Mouse (Mus musculus) Patski (cell line): Measurements from ENCODE around the gene Pltp. TPM values are rescaled to one million over a fixed set of nuclear protein-coding genes. Genes with fewer than 3 reads are reported as not detected.

Experiments used
- ATAC-seq: fragments of 100-300 bp; one replicate; pipeline ENCODE4 v1.8.0; 2021
- CTCF ChIA-PET: fragments of 350-600 bp; sonication (Branson Sonifier 250); formaldehyde crosslinking; loops from one replicate; lab custom pipeline; 2022; ENCODE audit warnings: inconsistent platforms; lab: Charles Lee
- POLR2A ChIA-PET: fragments of 350-600 bp; sonication (Branson Sonifier 250); formaldehyde crosslinking; loops from one replicate; lab custom pipeline; 2022; ENCODE audit warnings: antibody characterized with exemption, inconsistent platforms; lab: Charles Lee
- DNase-seq: peaks from one replicate; pipeline ENCODE4 v3.0.0-alpha.2; 2011; ENCODE audit warnings: low read depth, low spot score
- H3K27me3 ChIP-seq: fragments of 371-371 bp; one replicate; pipeline ENCODE4 v1.5.1; 2021
- CTCF ChIP-seq: fragments of 100-300 bp; IDR thresholded peaks from one replicate; pipeline ENCODE4 v1.5.1; 2021
- in situ Hi-C: fragments of 300-500 bp; cut with MboI; formaldehyde crosslinking; loops from 3 replicates; pipeline ENCODE4 v1.11.1; 2018; ENCODE audit warnings: low pct_unique_long_range_greater_than_20kb, mixed read lengths
- polyA plus RNA-seq: library from polyadenylated mRNA; unstranded; gene quantifications from one replicate; pipeline ENCODE4 v1.2.3, GENCODE M21; 2021

Gene Pltp
- polyA plus RNA-seq, 1 experiment from 2014 or later, result 9.4 TPM

GRCm38 (mm10) chr2:164832032-164832747, 25.3 kb downstream of the Pltp start:
- DNase-seq (no peak), ATAC-seq (no peak)
- in situ Hi-C loops, result no loop called here
- TF ChIP-seq CTCF, result no peak
- H3K27me3 ChIP-seq, result no peaks in the 10 kb centered on the region
- ChIA-PET CTCF (interaction anchor here (1.3 to 2.5 kb wide), 4 partner anchors 10 to 35 kb away, joined by 3 to 7 read pairs (median 4); partner anchors contain the start of genes Acot8 and Zswim1), POLR2A (interaction anchor here (0.7 to 1.9 kb wide), 3 partner anchors 8 to 79 kb away, joined by 3 to 5 read pairs (median 3); partner anchors contain the start of gene Zswim1)

- in situ Hi-C loops, result no loop called here
- ChIA-PET POLR2A (interaction anchor here (0.6 kb wide), 1 partner anchor 44 kb away, joined by 3 read pairs; no protein-coding TSS in a partner anchor), CTCF (interaction anchor here (0.7 to 1.1 kb wide), 2 partner anchors 36 to 50 kb away, joined by 3 read pairs; no protein-coding TSS in a partner anchor)
- DNase-seq, result no peak
- no peaks in the 10 kb centered on the region for H3K27me3 ChIP-seq
- ATAC-seq, result no peak
- TF ChIP-seq CTCF, result no peak
These were observed 26.5 kb downstream of the Pltp start for GRCm38 (mm10) chr2:164831029-164831428.

- ChIA-PET CTCF (no interaction called here), POLR2A (no interaction called here)
- DNase-seq (no peak), ATAC-seq (no peak)
- in situ Hi-C loops, result no loop called here
- TF ChIP-seq CTCF, result no peak
- no peaks in the 10 kb centered on the region for H3K27me3 ChIP-seq
These were observed 28.4 kb downstream of the Pltp start for GRCm38 (mm10) chr2:164829090-164829489.

- POLR2A ChIA-PET, result no interaction called here
- ATAC-seq, result no peak
- no peak for DNase-seq
- CTCF ChIA-PET, result no interaction called here
- H3K27me3 ChIP-seq, result no peaks in the 10 kb centered on the region
- no peak for TF ChIP-seq CTCF
- in situ Hi-C loops, result no loop called here
These were observed 29.1 kb downstream of the Pltp start, which contains the start of gene Spata25 for GRCm38 (mm10) chr2:164828437-164828836. Gene Spata25, minus strand, starts transcription at chr2:164828537.

- TF ChIP-seq CTCF, result no peak
- CTCF ChIA-PET, result no interaction called here
- in situ Hi-C loops, result no loop called here
- DNase-seq (no peak), ATAC-seq (no peak)
- no peaks in the 10 kb centered on the region for H3K27me3 ChIP-seq
- POLR2A ChIA-PET, result no interaction called here
These were observed 30.2 kb downstream of the Pltp start for GRCm38 (mm10) chr2:164827146-164827850.

GRCm38 (mm10) chr2:164825521-164825920, 32.0 kb downstream of the Pltp start:
- H3K27me3 ChIP-seq, result no peaks in the 10 kb centered on the region
- POLR2A ChIA-PET, result no interaction called here

GRCm38 (mm10) chr2:164823969-164824368, 33.5 kb downstream of the Pltp start:
- in situ Hi-C loops, result no loop called here
- ChIA-PET POLR2A (interaction anchor here (1.0 kb wide), 1 partner anchor 9 kb away, joined by 3 read pairs; the partner anchor contains the start of gene Ctsa), CTCF (interaction anchor here (1.1 kb wide), 1 partner anchor 44 kb away, joined by 3 read pairs; no protein-coding TSS in a partner anchor)
- ATAC-seq (no peak), DNase-seq (no peak)
- TF ChIP-seq CTCF, result no peak
- no peaks in the 10 kb centered on the region for H3K27me3 ChIP-seq

More at GRCm38 (mm10) chr2:164825521-164825920, 32.0 kb downstream of the Pltp start:
- ATAC-seq (no peak), DNase-seq (no peak)
- CTCF ChIA-PET, result interaction anchor here (0.8 kb wide), 1 partner anchor 28 kb away, joined by 4 read pairs; no protein-coding TSS in a partner anchor
- TF ChIP-seq CTCF, result no peak
- in situ Hi-C loops, result no loop called here

GRCm38 (mm10) chr2:164823181-164823585, 34.3 kb downstream of the Pltp start:
- TF ChIP-seq CTCF, result no peak
- in situ Hi-C loops, result no loop called here
- CTCF ChIA-PET, result interaction anchor here (1.1 to 1.3 kb wide), 3 partner anchors 14 to 45 kb away, joined by 3 to 4 read pairs (median 3); partner anchors contain the start of genes Acot8 and Zswim3
- no peaks in the 10 kb centered on the region for H3K27me3 ChIP-seq
- POLR2A ChIA-PET, result interaction anchor here (0.7 to 2.0 kb wide), 4 partner anchors 10 to 55 kb away, joined by 3 to 7 read pairs (median 4); partner anchors contain the start of genes Acot8, Ctsa and Zswim3
- ATAC-seq (peak; percentile 24), DNase-seq (no peak)

GRCm38 (mm10) chr2:164822636-164823165, 34.8 kb downstream of the Pltp start, which contains the start of gene Zswim1:
Gene Zswim1, plus strand, starts transcription at chr2:164822686.
- H3K27me3 ChIP-seq, result no peaks in the 10 kb centered on the region
- TF ChIP-seq CTCF, result no peak
- ATAC-seq (peak; percentile 98), DNase-seq (peak; percentile 83)
- ChIA-PET CTCF (interaction anchor here (1.1 to 2.0 kb wide), 3 partner anchors 11 to 18 kb away, joined by 3 to 7 read pairs (median 4); partner anchors contain the start of genes Acot8, Ctsa, Neurl2 and Zswim3), POLR2A (interaction anchor here (0.7 to 2.0 kb wide), 4 partner anchors 10 to 56 kb away, joined by 3 to 7 read pairs (median 4); partner anchors contain the start of genes Acot8, Ctsa and Zswim3)
- in situ Hi-C loops, result no loop called here
